Mouse (Mus musculus): ENCODE results near the gene Trim71.

GRCm38 (mm10) chr9:114512831-114513230 is 51.3 kb downstream of the Trim71 start:
- TF ChIP-seq MAX (IDR thresholded peaks at IDR 0.05; ENCODE audit: low read length) (no peak), ZNF384 (IDR thresholded peaks at IDR 0.05; ENCODE audit: low read depth, low read length) (no peak), POLR2A (IDR thresholded peaks at IDR 0.05; ENCODE audit: control insufficient read depth in 1 of 2, insufficient read depth in 1 of 2, low read depth in 1 of 2, low read length in 2 of 2, poor library complexity in 1 of 2) (no peak)

All from MEL (cell line).